Mouse (Mus musculus) kidney, embryonic 15.5 days (tissue): Measurements from ENCODE around the gene Slc9b1. TPM values are rescaled to one million over a fixed set of nuclear protein-coding genes. Genes with fewer than 3 reads are reported as not detected.
A peak's percentile ranks its signal among the peaks of the same experiment; 100 is the strongest.

Experiments used
- ATAC-seq: fragments of 200-750 bp; cut with Nextera tagmentation; replicated peaks from 2 replicates; pipeline ENCODE4 v1.8.0; 2017; ENCODE audit warnings: moderate TSS enrichment; ENCODE audit not compliant: low FRiP score
- H3K27ac ChIP-seq: fragments of 300-500 bp; sonication (generic); 2 replicates; pipeline ENCODE4 v1.5.1; 2015; ENCODE audit warnings: mild to moderate bottlenecking, inconsistent platforms
- H3K27me3 ChIP-seq: fragments of 300-500 bp; sonication (generic); 2 replicates; pipeline ENCODE4 v1.6.1; 2015; ENCODE audit warnings: inconsistent platforms
- H3K36me3 ChIP-seq: fragments of 300-500 bp; sonication (generic); 2 replicates; pipeline ENCODE4 v1.6.1; 2015; ENCODE audit warnings: inconsistent platforms
- H3K4me1 ChIP-seq: fragments of 300-500 bp; sonication (generic); 2 replicates; pipeline ENCODE4 v1.6.1; 2015; ENCODE audit warnings: inconsistent platforms
- H3K4me2 ChIP-seq: fragments of 300-500 bp; sonication (generic); 2 replicates; pipeline ENCODE4 v1.6.1; 2015; ENCODE audit warnings: moderate library complexity, mild to moderate bottlenecking, inconsistent platforms
- H3K4me3 ChIP-seq: fragments of 300-500 bp; sonication (generic); replicated peaks from 2 replicates; pipeline ENCODE4 v1.5.1; 2015; ENCODE audit warnings: mild to moderate bottlenecking, inconsistent platforms
- H3K9ac ChIP-seq: fragments of 300-500 bp; sonication (generic); 2 replicates; pipeline ENCODE4 v1.6.1; 2015; ENCODE audit warnings: mild to moderate bottlenecking, inconsistent platforms
- H3K9me3 ChIP-seq: fragments of 300-500 bp; sonication (generic); replicated peaks from 2 replicates; pipeline ENCODE4 v1.6.1; 2016; ENCODE audit warnings: inconsistent platforms
- WGBS: fragments of 180-500 bp; shearing (Covaris S2); methylation state at CpG from one replicate; pipeline ENCODE4 v1.1.7; 2015; ENCODE audit warnings: mixed read lengths; 5-methylcytosine and 5-hydroxymethylcytosine counted together
- polyA plus RNA-seq: library from polyadenylated mRNA; unstranded; fragments of >200 nt; fragmentation: Nextera tagmentation; extraction: Ambion mirVana; gene quantifications from 2 replicates; pipeline ENCODE4 v1.2.1, GENCODE M21; 2015

The Slc9b1 gene
- polyA plus RNA-seq, 1 experiment from 2014 or later = 0.42 TPM

DNA sequence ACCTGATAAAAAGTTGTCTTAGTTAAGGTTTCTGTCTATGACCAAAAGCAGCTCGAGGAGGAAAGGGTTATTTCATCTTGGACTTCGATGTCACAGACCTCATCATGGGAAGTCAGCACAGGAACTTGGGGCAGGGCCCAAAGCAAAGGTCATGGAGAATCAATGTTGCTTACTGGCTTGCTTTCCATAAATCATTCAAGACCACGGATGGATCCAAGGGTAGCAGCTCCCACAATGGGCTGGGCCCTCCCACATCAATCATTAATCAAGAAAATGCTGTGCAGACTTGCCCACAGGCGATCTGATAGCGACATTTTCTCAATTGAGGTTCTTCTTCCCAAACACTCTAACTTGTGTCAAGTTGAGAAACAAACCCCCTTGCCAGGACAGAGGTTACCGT lies 48.3 kb downstream of the Slc9b1 start:
- Histone ChIP-seq H3K36me3 (no peaks in the 10 kb centered on the region), H3K4me3 (no peak overlapping the region), H3K27me3 (no peaks in the 10 kb centered on the region), H3K4me1 (peaks cover 9% of the 10 kb centered on the region; the same call in 1 of the 2 replicates), H3K9me3 (no peaks in the 10 kb centered on the region), H3K4me2 (no peak overlapping the region), H3K27ac (no peak overlapping the region), H3K9ac (no peak overlapping the region)
- WGBS = 19% methylated on average over 6 of the region's 6 CpGs
- ATAC-seq = peak; percentile 64; the same call in 1 of the 2 replicates

DNA sequence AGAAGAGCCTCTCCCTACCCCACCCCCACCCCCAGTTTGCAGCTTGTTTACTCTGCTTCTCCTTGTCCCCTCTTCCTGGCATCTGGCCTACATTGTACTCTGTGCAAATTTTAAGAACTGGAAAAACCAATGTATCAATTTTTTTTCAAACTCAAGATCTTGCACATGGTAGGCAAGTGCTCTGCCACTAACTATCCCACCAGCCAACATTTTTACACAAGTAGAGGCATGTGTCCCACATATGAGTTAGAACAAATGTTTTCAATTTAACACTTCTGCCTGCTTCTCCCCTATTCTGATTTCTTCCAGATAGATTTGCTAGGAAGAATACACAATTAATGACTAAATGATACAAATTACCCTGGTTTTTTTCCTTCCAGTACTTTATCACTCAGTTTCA lies 49.3 kb downstream of the Slc9b1 start:
- Histone ChIP-seq H3K9me3 (no peaks in the 10 kb centered on the region), H3K9ac (no peak overlapping the region), H3K27me3 (no peaks in the 10 kb centered on the region), H3K4me3 (no peak overlapping the region), H3K4me2 (no peak overlapping the region), H3K36me3 (no peaks in the 10 kb centered on the region), H3K4me1 (peaks cover 9% of the 10 kb centered on the region; the same call in 1 of the 2 replicates), H3K27ac (no peak overlapping the region)
- no peak for ATAC-seq

GRCm38 (mm10) chr3:135402201-135402658 lies 54.4 kb downstream of the Slc9b1 start:
- H3K9ac ChIP-seq = no peak overlapping the region
- H3K4me1 ChIP-seq = no peaks in the 10 kb centered on the region
- peaks cover 21% of the 10 kb centered on the region for H3K36me3 ChIP-seq
- no peak overlapping the region for H3K27ac ChIP-seq
- no peaks in the 10 kb centered on the region for H3K9me3 ChIP-seq
- H3K4me2 ChIP-seq = no peak overlapping the region
- no peak overlapping the region for H3K4me3 ChIP-seq
- H3K27me3 ChIP-seq = no peaks in the 10 kb centered on the region
- ATAC-seq = peak; percentile 81
- WGBS = 10% methylated on average over 10 of the region's 10 CpGs

GRCm38 (mm10) chr3:135403211-135403610 lies 55.4 kb downstream of the Slc9b1 start:
- WGBS = 89% methylated on average over 9 of the region's 9 CpGs

DNA sequence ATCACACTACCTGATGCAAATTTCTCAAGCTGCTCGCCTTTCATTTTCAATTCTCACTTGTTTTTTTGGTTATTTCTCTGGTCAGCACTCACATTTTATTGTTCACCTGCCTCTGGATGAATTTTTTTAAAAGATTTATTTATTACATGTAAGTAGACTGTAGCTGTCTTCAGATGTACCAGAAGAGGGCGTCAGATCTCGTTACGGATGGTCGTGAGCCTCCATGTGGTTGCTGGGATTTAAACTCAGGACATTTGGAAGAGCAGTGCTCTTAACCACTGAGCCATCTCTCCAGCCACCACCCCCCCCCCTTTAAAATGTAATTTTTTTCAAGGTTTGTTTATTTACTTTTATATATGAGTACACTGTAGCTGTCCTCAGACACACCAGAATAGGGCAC lies 56.0 kb downstream of the Slc9b1 start:
- WGBS = 74% methylated on average over 5 of the region's 5 CpGs
- no peak overlapping the region for H3K4me2 ChIP-seq

More at GRCm38 (mm10) chr3:135403211-135403610, 55.4 kb downstream of the Slc9b1 start:
- Histone ChIP-seq H3K4me3 (no peak overlapping the region), H3K9ac (no peak overlapping the region), H3K9me3 (no peaks in the 10 kb centered on the region), H3K27me3 (no peaks in the 10 kb centered on the region), H3K27ac (no peak overlapping the region), H3K4me1 (no peaks in the 10 kb centered on the region), H3K36me3 (peaks cover 24% of the 10 kb centered on the region), H3K4me2 (no peak overlapping the region)
- ATAC-seq = no peak

DNA sequence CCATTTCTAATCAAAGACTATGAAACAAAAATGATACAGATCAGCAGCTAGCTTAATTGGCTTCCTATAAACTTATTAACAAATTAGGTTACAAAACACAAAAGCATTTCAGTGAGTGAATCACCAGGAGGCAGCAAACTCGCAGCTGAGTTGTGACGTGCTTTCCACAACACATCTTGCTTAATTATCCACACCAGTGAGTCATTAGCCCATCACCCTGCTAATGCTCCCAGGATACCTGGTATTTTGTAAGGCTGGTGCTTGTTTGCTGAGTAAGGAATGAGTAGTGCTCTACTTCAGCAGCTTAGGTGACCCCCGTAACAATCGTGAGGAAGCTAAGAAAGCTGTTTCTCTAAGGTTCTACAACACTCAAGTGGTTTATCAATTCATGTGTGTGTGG lies 56.8 kb downstream of the Slc9b1 start:
- H3K9ac ChIP-seq = no peak overlapping the region
- no peak overlapping the region for H3K4me3 ChIP-seq
- no peak overlapping the region for H3K27ac ChIP-seq
- no peaks in the 10 kb centered on the region for H3K27me3 ChIP-seq
- WGBS = 82% methylated on average over 4 of the region's 4 CpGs
- no peak overlapping the region for H3K4me2 ChIP-seq
- H3K9me3 ChIP-seq = no peaks in the 10 kb centered on the region
- peaks cover 33% of the 10 kb centered on the region for H3K36me3 ChIP-seq
- no peaks in the 10 kb centered on the region for H3K4me1 ChIP-seq
- ATAC-seq = no peak

More for the DNA sequence above, 56.0 kb downstream of the Slc9b1 start:
- Histone ChIP-seq H3K4me1 (no peaks in the 10 kb centered on the region), H3K27me3 (no peaks in the 10 kb centered on the region), H3K9me3 (no peaks in the 10 kb centered on the region), H3K36me3 (peaks cover 28% of the 10 kb centered on the region), H3K27ac (no peak overlapping the region), H3K9ac (no peak overlapping the region), H3K4me3 (no peak overlapping the region)
- no peak for ATAC-seq

- Histone ChIP-seq H3K27me3 (no peaks in the 10 kb centered on the region), H3K9me3 (no peaks in the 10 kb centered on the region), H3K4me2 (no peak overlapping the region), H3K4me1 (no peaks in the 10 kb centered on the region), H3K9ac (no peak overlapping the region), H3K4me3 (no peak overlapping the region), H3K36me3 (peaks cover 44% of the 10 kb centered on the region), H3K27ac (no peak overlapping the region)
- 79% methylated on average over 9 of the region's 9 CpGs for WGBS
- ATAC-seq = no peak
Measured at GRCm38 (mm10) chr3:135407351-135407750, 59.5 kb downstream of the Slc9b1 start.

- no peak overlapping the region for H3K9ac ChIP-seq
- H3K27me3 ChIP-seq = no peaks in the 10 kb centered on the region
- no peak overlapping the region for H3K4me2 ChIP-seq
- peaks cover 44% of the 10 kb centered on the region for H3K36me3 ChIP-seq
- H3K27ac ChIP-seq = no peak overlapping the region
- WGBS = 95% methylated on average over 5 of the region's 5 CpGs
- no peak for ATAC-seq
- H3K4me1 ChIP-seq = no peaks in the 10 kb centered on the region
- H3K4me3 ChIP-seq = no peak overlapping the region
- no peaks in the 10 kb centered on the region for H3K9me3 ChIP-seq
Measured at GRCm38 (mm10) chr3:135409219-135409618, 61.4 kb downstream of the Slc9b1 start.

GRCm38 (mm10) chr3:135411056-135411455 lies 63.2 kb downstream of the Slc9b1 start:
- H3K27ac ChIP-seq = no peak overlapping the region
- WGBS = 93% methylated on average over 12 of the region's 12 CpGs
- no peaks in the 10 kb centered on the region for H3K4me1 ChIP-seq
- ATAC-seq = no peak
- H3K36me3 ChIP-seq = peaks cover 35% of the 10 kb centered on the region
- no peaks in the 10 kb centered on the region for H3K27me3 ChIP-seq
- no peak overlapping the region for H3K4me3 ChIP-seq
- no peak overlapping the region for H3K9ac ChIP-seq
- H3K9me3 ChIP-seq = no peaks in the 10 kb centered on the region
- H3K4me2 ChIP-seq = no peak overlapping the region

DNA sequence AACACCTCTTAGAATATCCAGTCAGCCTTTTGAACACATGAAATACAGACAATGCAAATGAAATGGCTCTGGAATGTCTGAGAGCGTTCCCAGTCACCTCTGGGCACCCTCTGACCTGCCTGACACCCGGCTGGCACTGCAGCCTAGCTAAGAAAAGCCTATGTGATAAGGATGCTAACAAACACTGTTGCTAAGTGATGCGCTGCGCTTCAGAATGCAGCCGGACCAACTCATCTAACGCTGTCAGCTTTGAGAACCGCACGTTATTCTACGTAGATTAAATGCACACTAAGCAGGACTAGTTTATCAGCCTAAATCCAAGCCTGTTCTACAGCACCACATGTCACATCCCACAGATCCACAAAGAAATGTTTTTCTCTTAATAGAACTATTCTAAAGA lies 64.0 kb downstream of the Slc9b1 start:
- H3K9ac ChIP-seq = no peak overlapping the region
- no peak overlapping the region for H3K4me3 ChIP-seq
- WGBS = 81% methylated on average over 9 of the region's 9 CpGs

DNA sequence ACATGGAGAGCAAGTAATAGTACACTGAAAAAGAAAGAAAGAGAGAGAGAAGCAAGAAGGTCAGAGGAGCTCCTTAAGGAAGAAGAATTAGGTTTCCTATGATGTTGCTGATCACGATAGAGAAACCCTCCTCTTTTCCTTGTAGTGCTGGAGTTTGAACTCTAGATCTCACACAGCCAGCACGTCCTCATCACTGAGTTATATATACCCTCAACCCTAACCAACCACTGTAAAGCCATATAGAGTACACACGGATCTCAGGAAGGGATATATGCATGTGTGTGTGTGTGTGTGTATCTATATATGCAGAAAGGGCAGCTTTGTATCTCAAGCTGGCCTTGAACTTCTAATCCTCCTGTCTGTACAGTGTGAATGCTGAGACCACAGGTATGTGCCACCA lies 69.4 kb downstream of the Slc9b1 start:
- WGBS = 81% methylated on average over 3 of the region's 3 CpGs
- Histone ChIP-seq H3K9me3 (no peaks in the 10 kb centered on the region), H3K36me3 (peaks cover 7% of the 10 kb centered on the region), H3K27ac (no peak overlapping the region), H3K4me1 (peaks cover 10% of the 10 kb centered on the region), H3K4me2 (no peak overlapping the region), H3K4me3 (no peak overlapping the region), H3K9ac (no peak overlapping the region), H3K27me3 (no peaks in the 10 kb centered on the region)
- ATAC-seq = no peak

More for the DNA sequence above, 64.0 kb downstream of the Slc9b1 start:
- Histone ChIP-seq H3K4me2 (no peak overlapping the region), H3K4me1 (no peaks in the 10 kb centered on the region), H3K36me3 (peaks cover 34% of the 10 kb centered on the region), H3K27ac (no peak overlapping the region), H3K9me3 (no peaks in the 10 kb centered on the region), H3K27me3 (no peaks in the 10 kb centered on the region)
- no peak for ATAC-seq

DNA sequence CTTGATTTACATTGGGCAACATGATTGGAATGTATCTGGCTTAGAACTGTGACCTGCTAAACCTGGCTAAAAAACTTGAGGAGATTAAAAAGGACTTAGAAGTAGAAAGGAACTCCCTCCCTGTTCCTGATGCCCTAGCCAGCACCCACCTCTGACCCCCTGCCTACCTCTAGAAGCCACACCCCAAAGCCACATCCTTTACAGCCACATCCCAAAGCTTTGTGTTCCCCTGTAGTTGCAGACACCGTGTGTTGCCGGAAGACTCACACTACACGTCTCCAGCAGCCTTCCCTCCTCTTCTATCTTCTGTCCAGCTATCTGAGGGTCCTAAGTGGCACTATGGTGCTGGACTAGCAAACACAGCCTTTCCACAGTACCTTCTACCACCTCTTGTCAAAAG lies 70.0 kb downstream of the Slc9b1 start:
- no peak overlapping the region for H3K4me2 ChIP-seq
- 90% methylated on average over 3 of the region's 3 CpGs for WGBS
- H3K27ac ChIP-seq = no peak overlapping the region
- peaks cover 13% of the 10 kb centered on the region for H3K4me1 ChIP-seq
- no peaks in the 10 kb centered on the region for H3K9me3 ChIP-seq
- H3K4me3 ChIP-seq = no peak overlapping the region
- no peak for ATAC-seq
- H3K27me3 ChIP-seq = no peaks in the 10 kb centered on the region
- H3K9ac ChIP-seq = no peak overlapping the region
- peaks cover 7% of the 10 kb centered on the region for H3K36me3 ChIP-seq

DNA sequence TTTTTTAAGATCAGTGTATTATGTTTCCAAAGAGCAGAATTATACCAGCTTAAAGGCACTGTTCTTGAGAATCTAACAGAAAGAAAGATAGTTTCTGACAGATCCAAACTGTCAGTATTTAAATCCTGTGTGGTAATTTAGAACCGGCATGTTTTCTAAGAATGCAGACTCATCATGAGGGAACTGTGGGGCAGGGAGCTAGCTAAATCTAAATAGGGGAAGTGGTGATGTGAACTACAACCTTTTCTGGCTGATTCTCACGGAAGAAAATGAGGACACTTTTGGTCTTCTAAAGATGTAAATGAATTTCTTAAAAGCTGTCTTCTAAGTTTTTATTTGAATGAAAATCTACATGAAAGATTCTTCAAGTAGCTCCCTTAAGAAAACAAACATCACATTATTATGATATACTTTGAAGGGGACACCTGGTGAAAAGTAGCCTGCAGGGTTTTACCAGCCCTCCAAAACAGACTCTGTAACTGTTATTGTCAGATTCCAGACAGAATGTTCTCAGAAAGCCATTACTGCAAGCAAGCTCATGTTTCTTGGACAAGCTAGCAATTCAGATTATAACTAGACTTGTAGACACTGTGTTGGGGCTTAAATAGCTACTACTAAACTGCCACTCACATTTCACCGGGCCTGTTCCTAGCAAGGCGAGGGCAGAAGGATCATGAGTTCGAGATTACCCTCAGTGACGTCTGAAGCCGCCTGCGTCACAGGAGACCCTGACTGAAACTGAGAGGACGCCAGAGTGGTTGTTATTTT lies 72.9 kb downstream of the Slc9b1 start:
- Histone ChIP-seq H3K36me3 (peaks cover 7% of the 10 kb centered on the region), H3K9me3 (no peaks in the 10 kb centered on the region), H3K27ac (no peak overlapping the region), H3K4me2 (no peak overlapping the region), H3K4me3 (no peak overlapping the region), H3K4me1 (peaks cover 20% of the 10 kb centered on the region), H3K27me3 (no peaks in the 10 kb centered on the region), H3K9ac (no peak overlapping the region)
- no peak for ATAC-seq
- 84% methylated on average over 9 of the region's 9 CpGs for WGBS
